Mouse (Mus musculus) ES-E14 (cell line): ENCODE data around the gene Fscn2. TPM values are rescaled to one million over a fixed set of nuclear protein-coding genes. Genes with fewer than 3 reads are reported as not detected.

Source experiments
- DNase-seq: peaks from one replicate; pipeline ENCODE4 v3.0.0-alpha.2; 2013; ENCODE audit warnings: low read depth, low spot score
- H3K27ac ChIP-seq: 2 replicates; pipeline ENCODE4 v1.5.1; 2012; ENCODE audit warnings: low read depth, mild to moderate bottlenecking, low read length, moderate library complexity, mixed read lengths; ENCODE audit not compliant: poor library complexity, insufficient read depth, severe bottlenecking
- H3K36me3 ChIP-seq: 2 replicates; pipeline ENCODE4 v1.6.1; 2012; ENCODE audit warnings: mild to moderate bottlenecking, low read length, moderate library complexity, mixed read lengths; ENCODE audit not compliant: control insufficient read depth, poor library complexity, insufficient read depth, severe bottlenecking
- H3K4me1 ChIP-seq, 2 experiments: fragments of 150-350 bp in 1 of 2; sonication (generic) in 1 of 2; 2 replicates each; pipeline ENCODE4 v1.6.1; 2012; ENCODE audit warnings: low read length in 2 of 2, mild to moderate bottlenecking in 1 of 2, mixed read lengths in 1 of 2; ENCODE audit not compliant: control insufficient read depth in 2 of 2, insufficient read depth in 2 of 2, poor library complexity in 1 of 2
- H3K4me3 ChIP-seq, 2 experiments: fragments of 150-350 bp in 1 of 2; sonication (generic) in 1 of 2; 2 replicates each; pipeline ENCODE4 v1.5.1; 2012; ENCODE audit warnings: low read length in 2 of 2, low read depth in 1 of 2, mild to moderate bottlenecking in 1 of 2, mixed read lengths in 1 of 2; ENCODE audit not compliant: insufficient read depth in 1 of 2, poor library complexity in 1 of 2, severe bottlenecking in 1 of 2
- H3K9ac ChIP-seq: 2 replicates; pipeline ENCODE4 v1.6.1; 2012; ENCODE audit warnings: low read depth, mild to moderate bottlenecking, low read length, mixed read lengths; ENCODE audit not compliant: poor library complexity, insufficient read depth, severe bottlenecking
- H3K9me3 ChIP-seq: fragments of 150-350 bp; sonication (generic); 2 replicates; pipeline ENCODE4 v1.6.1; 2012; ENCODE audit warnings: low read depth, mild to moderate bottlenecking, low read length; ENCODE audit not compliant: control insufficient read depth, insufficient read depth
- CHD2 ChIP-seq: IDR thresholded peaks from 2 replicates; pipeline ENCODE4 v1.6.1; 2014; ENCODE audit warnings: mild to moderate bottlenecking, low read depth, low read length, inconsistent platforms
- HCFC1 ChIP-seq: IDR thresholded peaks from 2 replicates; pipeline ENCODE4 v1.6.1; 2012; ENCODE audit warnings: low read length, inconsistent platforms, borderline replicate concordance; ENCODE audit not compliant: insufficient read depth
- MAFK ChIP-seq: IDR thresholded peaks from 2 replicates; pipeline ENCODE4 v1.6.1; 2014; ENCODE audit warnings: mild to moderate bottlenecking, low read depth, low read length, inconsistent platforms; ENCODE audit not compliant: insufficient read depth
- ZC3H11A ChIP-seq: IDR thresholded peaks from 2 replicates; pipeline ENCODE4 v1.6.1; 2012; ENCODE audit warnings: low read depth, mild to moderate bottlenecking, inconsistent platforms, low read length, borderline replicate concordance
- ZNF384 ChIP-seq: IDR thresholded peaks from 2 replicates; pipeline ENCODE4 v1.6.1; 2012; ENCODE audit warnings: low read depth, low read length, inconsistent platforms
- in situ Hi-C, 2 experiments: fragments of 600-800 bp; cut with MboI; formaldehyde crosslinking; loops; one replicate each; pipeline ENCODE4 v1.15.1; 2025; ENCODE audit warnings: low sequenced_read_pairs in 2 of 2, inconsistent platforms in 1 of 2; ENCODE audit not compliant: unreplicated experiment in 2 of 2
- total RNA-seq: library from RNA; depleted of rRNA; stranded (reverse); fragments of 300-350 nt; gene quantifications from 2 replicates; pipeline ENCODE4 v1.2.3, GENCODE M21; 2012

Fscn2 gene
- total RNA-seq, 1 experiment, result 0.31 TPM

DNA sequence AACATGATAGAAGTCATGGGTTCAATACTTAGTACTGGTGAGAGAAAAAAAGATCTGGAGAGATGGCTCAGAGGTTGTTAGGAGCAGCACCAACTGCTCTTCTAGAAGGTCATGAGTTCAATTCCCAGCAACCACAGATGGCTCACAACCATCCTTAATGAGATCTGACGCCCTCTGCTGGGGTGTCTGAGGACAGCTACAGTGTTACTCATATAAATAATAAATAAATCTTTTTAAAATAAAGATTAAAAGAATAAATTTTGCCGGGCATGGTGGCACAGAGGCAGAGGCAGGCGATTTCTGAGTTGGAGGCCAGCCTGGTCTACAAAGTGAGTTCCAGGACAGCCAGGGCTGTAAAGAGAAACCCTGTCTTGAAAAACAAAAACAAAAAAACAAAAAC lies 22.5 kb upstream of the Fscn2 start:
- Histone ChIP-seq H3K27ac (no peak overlapping the region), H3K4me3 (no peak overlapping the region), H3K9me3 (no peaks in the 10 kb centered on the region; the same call in 1 of the 2 replicates), H3K9ac (no peak overlapping the region), H3K36me3 (no peaks in the 10 kb centered on the region), H3K4me1 (peaks cover 0 to 8% of the 10 kb centered on the region in 2 experiments; a peak in 1 of 4 replicates)
- TF ChIP-seq CHD2 (no peak), ZNF384 (no peak), ZC3H11A (no peak), MAFK (no peak), HCFC1 (no peak)
- DNase-seq, result no peak
- in situ Hi-C loops, result no loop called here

DNA sequence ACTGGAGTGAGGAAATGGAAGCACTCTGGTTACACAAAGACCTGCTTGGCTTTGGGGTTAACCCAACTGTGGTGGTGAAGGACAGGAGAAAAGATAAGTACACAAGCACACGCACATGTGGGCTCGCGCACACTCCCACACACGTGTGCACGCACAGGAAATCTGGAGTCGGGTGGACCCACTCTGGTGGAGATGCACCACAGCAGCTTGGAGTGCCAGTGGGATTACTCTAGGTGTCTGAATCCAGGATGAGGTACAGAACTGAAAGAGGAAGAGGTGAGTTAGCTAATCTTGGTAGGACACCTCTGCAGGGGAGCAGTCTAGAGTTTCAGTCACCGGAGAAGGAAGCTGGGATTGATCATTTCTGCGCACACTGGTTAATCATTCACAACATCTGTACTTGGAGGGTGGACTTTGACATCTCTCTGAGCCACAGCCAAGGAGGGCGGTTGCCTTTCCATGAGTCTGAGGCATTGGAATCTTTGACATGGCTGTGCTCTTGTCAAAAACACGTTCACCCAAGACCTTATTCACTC lies 21.3 kb upstream of the Fscn2 start:
- DNase-seq, result no peak
- no peaks in the 10 kb centered on the region; the same call in 1 of the 2 replicates for H3K9me3 ChIP-seq
- peaks cover 0 to 8% of the 10 kb centered on the region in 2 experiments; a peak in 1 of 4 replicates for H3K4me1 ChIP-seq
- H3K36me3 ChIP-seq, result peaks cover 1% of the 10 kb centered on the region; the same call in 1 of the 2 replicates
- H3K4me3 ChIP-seq, result no peak overlapping the region
- 0 out of 2 replicates have a peak overlapping the region, but pooled peaks have one; percentile 32 for H3K27ac ChIP-seq
- in situ Hi-C loops, result no loop called here
- H3K9ac ChIP-seq, result no peak overlapping the region
- TF ChIP-seq HCFC1, result no peak
- TF ChIP-seq CHD2, result no peak

DNA sequence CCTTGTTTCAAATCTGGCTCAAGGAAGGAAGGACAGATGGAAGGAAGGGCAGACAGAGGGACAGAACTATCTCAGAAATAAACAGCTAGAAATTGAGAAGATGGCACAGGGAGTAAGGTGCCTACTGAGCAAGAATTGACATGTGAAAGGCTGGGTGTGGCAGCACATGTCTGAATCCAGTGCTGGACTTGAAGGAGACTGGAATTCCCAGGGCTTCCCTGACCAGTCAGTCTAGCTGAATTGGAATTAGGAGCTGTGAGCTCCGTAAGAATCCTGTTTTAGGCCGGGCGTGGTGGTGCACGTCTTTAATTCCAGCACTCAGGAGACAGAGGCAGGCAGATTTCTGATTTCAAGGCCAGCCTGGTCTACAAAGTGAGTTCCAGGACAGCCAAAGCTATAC lies 19.7 kb upstream of the Fscn2 start:
- TF ChIP-seq CHD2 (no peak), HCFC1 (no peak), ZC3H11A (no peak), MAFK (no peak), ZNF384 (no peak)
- H3K9ac ChIP-seq, result no peak overlapping the region
- peaks cover 0 to 8% of the 10 kb centered on the region in 2 experiments; a peak in 1 of 4 replicates for H3K4me1 ChIP-seq
- no peak overlapping the region for H3K27ac ChIP-seq
- H3K4me3 ChIP-seq, result no peak overlapping the region
- H3K36me3 ChIP-seq, result peaks cover 10% of the 10 kb centered on the region
- no peak for DNase-seq
- no peaks in the 10 kb centered on the region for H3K9me3 ChIP-seq
- in situ Hi-C loops, result no loop called here

- DNase-seq, result no peak
- in situ Hi-C loops, result no loop called here
- no peak overlapping the region for H3K27ac ChIP-seq
- H3K9ac ChIP-seq, result no peak overlapping the region
- H3K4me3 ChIP-seq, result no peak overlapping the region
- TF ChIP-seq MAFK (no peak), ZNF384 (no peak), HCFC1 (no peak), ZC3H11A (no peak), CHD2 (no peak)
- no peaks in the 10 kb centered on the region for H3K9me3 ChIP-seq
- peaks cover 17% of the 10 kb centered on the region for H3K36me3 ChIP-seq
- H3K4me1 ChIP-seq, result peaks cover 0 to 8% of the 10 kb centered on the region in 2 experiments; a peak in 1 of 4 replicates
Observed at GRCm38 (mm10) chr11:120342656-120343160, 18.6 kb upstream of the Fscn2 start.
